Mouse (Mus musculus): ENCODE results near the gene Dse. TPM values are rescaled to one million over a fixed set of nuclear protein-coding genes. Genes with fewer than 3 reads are reported as not detected.

The Dse gene
- total RNA-seq, 2 experiments from 2014 or later = 1.1 TPM; not detected in 1

DNA sequence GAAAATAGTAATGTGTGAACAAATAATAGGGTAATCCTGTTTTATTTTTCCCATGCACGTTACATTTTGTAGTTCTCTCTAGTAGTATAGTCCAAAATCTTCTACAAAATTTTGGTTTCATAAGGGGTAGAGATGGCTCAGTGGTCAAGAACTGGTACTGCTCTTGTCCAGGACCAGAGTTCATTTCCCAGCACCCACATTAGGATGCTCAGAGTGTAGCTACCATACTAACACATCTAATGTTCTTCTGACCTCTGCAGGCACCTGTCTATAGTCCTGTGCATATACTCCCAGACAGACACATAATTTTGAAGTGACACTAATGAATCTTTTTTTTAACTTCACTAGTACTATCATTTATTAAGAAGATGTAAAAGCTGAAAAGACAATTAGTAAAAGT is 1.7 kb downstream of the Dse start:
- ATAC-seq (replicated peaks; ENCODE audit: poor library complexity, severe bottlenecking) = no peak

DNA sequence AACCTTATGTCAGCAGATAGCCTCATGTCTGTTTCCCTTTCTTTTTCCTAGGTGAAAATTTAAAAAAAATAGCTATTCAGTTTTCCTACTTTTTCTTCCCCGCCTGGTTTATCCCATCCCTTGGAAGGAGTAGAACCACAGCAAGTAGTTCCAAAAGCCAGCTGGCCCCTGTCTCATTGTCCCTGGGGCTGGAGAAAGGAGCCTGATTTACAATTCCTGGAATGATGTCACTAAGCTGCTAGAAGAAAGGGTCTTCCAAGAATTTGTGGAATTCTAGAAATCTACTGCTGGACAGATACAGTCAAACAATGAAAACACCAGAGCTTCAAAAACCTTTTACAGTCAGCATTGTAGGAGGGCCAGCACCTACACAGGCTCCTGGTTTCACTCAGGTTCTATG is 6.8 kb downstream of the Dse start:
- no peak for ATAC-seq (replicated peaks; ENCODE audit: poor library complexity, severe bottlenecking)

DNA sequence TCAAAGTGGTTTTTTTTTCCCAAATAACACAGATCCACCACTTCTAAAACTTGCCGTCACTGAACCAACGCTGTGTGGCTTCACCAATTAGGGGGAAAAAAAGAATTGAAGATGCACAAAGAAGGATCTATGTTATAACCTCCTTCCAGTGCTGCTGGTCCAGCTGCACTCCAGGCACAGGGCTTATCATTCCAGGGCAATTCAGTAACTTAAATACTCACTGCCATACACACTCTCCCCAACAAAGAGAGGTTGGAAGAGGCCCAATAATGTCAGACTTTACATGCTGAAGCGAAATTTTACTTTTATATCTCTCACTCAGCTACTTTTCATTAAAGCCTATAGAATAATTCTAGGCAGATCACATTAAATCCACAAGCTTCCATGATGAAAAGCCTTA is 8.9 kb downstream of the Dse start:
- ATAC-seq (replicated peaks; ENCODE audit: poor library complexity, severe bottlenecking) = no peak

DNA sequence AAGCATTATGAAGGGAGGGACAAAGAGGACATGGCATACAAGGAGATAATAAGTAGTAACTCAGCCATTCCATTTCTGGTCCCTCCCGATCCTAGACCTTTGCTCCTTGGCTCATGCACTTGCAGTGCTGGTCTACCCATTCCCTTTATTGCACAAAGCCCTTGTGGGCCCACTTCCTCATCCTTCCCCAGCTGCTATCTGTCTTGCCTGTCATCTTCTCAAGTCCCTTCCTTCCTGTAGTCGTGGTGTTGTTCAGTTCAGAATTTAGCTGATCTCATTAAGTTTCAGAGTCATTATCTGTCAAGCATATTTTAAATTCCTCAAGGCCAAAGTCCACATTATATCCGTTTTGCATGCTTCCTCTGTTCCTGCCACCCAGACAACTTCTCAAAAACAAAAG is 9.5 kb downstream of the Dse start:
- ATAC-seq (replicated peaks; ENCODE audit: poor library complexity, severe bottlenecking) = peak; percentile 91

DNA sequence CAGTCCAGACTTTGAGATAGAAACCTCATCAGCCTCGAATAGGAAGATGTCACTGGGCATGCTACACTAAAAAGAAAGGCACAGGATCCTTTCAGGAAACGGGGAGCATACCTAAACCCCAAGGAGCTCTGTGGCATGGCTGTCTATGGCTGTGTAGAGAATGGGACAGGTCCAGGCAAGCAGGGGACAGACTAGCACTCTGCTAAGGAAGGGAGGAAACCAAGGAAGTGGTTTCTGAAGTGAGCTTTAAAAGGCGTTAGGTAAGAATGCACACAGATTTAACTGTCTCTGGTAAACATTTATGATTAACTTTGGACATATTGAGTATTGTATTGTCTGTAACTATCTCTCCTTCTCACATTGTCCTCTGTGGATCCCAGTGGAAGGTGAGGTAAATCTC is 10.2 kb downstream of the Dse start:
- peak; percentile 30 for ATAC-seq (replicated peaks; ENCODE audit: poor library complexity, severe bottlenecking)

DNA sequence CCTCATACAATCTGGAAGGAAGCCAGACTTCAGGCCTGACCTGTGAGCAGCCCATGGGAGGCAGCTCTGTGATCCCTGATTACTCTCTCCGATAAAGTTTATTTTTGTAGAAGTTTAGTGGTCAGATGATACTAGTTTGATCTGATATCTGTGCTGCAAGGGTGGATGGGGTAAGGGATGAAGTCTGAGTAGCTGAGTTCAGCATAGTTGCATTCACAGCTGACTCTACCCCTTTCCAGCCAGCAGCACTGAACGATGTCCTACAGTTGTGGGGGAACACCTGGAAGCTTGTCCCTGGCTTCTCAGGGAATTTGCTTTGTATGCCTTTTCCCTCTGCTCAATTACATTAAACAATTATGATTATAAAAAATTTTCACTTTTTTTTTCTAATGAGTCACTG is 12.6 kb downstream of the Dse start:
- peak; percentile 4; the same call in 1 of the 2 replicates for ATAC-seq (replicated peaks; ENCODE audit: poor library complexity, severe bottlenecking)

DNA sequence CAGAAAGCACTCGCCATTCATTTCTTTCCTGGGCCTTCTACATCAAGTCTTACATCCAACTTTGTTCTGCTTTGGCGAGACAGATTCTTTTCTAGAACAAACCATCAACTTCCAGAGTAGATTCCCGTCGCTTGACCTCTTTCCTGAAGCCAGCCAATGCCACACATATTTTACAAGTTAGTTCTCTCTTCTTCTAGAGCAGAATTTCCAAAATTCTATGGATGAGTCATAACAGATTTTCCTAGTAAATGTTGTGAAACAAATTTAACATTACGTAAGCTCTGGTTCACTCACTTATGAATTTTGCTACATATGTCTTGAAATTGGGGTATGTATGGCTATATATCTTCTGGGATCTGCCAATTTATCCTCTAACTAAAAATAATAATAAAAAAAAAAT is 13.0 kb downstream of the Dse start:
- ATAC-seq (replicated peaks; ENCODE audit: poor library complexity, severe bottlenecking) = peak; percentile 28

DNA sequence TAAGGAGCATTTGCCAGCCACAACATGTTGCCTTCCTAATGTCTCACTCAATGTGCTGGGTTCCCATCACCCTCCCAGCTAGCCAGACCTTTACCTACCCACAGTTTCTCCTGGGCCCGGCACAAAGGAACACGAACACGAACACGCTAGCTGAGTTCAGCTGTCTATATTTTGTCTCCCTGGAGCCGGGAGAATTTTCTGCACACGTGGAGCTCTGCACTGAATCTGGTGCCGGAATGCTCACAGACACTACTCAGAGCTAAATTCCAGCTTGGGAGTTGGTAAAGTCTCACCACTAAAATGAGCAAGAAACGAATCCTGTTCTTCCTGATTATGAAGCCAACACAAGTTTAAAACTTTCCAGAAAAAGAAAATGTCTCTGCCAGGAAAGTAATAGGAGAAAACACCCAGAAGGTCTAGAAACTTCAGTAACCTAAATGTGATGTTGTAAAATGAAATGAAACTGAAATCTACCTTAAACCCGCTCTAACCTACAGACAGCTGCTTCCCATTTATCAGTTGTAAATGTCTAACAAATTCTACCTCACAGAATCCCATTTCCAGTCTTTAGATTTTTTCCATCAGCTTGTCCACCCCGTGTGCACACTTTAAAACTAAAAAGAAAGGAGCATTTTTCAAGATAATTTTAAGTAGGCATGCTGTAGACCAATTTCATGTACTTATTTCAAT is 20.8 kb downstream of the Dse start:
- no peak for ATAC-seq (replicated peaks; ENCODE audit: poor library complexity, severe bottlenecking)

DNA sequence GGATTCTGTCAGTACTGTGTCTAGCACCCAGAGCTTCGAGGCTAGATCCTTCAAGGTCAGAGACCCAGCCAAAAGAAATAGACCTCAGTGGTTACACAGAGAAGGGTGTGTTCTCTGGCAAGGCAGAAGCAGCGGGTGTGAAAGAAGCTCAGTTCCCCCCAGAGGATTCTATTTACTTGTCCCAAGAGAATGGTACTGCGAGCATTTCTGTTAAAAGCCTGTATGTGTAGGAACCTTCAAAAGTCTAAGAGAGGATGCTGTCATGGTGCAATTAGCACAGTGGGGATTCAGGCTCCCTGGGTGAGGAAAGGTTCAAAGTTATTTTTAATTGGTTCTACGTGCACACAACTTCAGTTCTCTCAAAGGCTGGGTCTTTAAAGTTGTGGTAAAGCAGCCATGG is 22.0 kb downstream of the Dse start:
- ATAC-seq (replicated peaks; ENCODE audit: poor library complexity, severe bottlenecking) = no peak

DNA sequence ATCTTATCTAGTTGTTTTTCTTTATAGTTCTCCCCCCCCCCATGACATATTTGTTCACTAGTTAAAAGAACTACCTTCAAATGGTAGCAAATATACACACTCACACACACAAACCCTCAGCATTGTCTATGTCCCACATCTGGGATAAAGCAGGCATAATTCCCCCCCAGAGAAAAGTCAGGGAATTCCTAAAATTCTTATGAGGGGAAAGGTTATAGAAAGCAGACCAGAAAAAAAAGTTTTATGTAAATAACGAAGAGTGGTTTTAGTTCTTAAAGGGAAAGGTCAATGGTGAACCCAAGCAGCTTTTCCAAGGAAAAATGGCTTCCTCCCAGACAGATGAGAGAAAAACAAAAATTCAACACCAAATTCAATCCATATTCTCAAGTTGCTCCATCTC is 22.6 kb downstream of the Dse start:
- no peak for ATAC-seq (replicated peaks; ENCODE audit: poor library complexity, severe bottlenecking)

DNA sequence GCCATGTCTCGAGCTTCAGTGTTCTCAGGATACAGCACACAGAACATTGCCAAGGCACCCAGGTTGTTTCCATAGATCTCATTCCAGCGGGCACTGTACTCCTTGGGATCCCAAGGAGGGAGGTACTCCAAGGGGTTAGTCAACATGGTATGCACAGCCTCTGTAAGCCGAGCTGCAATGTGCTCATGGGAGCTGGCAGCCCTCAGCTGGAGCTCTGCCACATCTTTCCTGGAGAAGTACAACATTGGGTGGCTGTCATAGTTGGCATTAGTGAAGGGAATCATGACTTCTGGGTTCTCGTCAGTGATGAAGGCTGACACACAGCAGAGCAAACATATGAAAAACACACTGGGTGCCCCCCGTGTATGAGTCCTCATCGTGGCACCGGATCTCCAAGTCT is 23.8 kb downstream of the Dse start:
- no peak for ATAC-seq (replicated peaks; ENCODE audit: poor library complexity, severe bottlenecking)

DNA sequence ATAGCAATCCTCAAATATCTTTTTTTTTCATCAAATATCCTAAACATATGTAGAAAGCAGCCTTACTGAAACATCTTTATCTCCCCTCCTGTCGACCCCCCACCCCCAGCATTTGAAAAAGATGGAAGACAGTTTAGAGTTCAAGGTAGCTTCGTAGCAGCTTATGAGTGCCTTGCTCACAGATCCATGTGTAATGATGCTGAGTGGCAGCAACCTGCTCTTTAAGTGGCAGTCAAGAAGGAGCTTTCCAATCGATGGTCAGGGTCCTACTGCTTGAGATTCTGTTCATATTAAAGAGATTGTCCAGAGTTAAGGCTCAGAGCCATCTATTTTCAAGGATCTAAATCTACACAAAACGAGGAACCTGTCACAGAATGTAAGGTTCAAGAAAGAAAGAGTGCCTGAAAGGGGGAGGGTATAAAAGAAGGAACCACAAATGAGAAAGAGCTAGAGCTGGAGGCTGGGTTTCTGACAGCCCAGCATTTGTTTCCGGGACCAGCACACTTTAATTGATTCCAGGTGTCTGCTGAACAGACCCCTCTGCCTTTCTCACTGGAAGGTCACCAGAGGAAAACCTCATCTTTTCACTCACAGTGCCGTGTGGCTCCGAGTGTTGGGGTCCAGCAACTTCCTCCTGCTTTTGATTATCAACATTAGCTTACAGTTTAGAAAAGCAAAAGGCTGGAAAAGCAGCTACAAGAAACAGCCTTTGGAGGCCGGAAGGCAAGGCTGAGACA is 31.5 kb downstream of the Dse start:
- peak; percentile 17; the same call in 1 of the 2 replicates for ATAC-seq (replicated peaks; ENCODE audit: poor library complexity, severe bottlenecking)

DNA sequence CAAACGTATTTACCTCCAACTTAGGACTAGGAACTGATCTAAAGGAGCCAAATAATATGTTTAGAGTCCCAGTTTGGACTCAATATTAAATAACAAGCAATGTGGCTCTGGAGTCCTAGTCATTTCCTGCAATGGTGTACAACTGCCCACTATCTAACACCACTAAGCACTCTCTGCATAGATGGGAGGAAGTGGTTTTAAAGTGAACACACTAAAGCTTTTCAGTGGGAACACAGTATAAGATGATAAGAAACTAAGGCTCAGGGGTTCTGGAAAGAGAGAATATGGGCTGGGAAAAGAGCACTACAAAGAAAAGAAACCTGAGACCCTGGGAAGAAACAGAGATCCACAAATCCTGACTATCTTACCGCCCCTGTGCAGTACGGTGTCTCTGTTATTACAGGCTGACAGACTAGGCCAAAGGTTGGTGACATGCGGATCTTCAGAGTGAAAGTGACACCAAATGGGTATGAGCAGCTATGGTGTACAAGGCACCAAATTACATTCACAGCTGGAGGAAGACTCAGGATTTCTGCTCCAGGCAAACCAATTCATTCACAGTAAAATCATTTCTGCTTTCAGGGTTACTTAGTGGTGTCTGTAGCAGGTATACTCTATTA is 34.7 kb downstream of the Dse start:
- peak; percentile 52 for ATAC-seq (replicated peaks; ENCODE audit: poor library complexity, severe bottlenecking)

DNA sequence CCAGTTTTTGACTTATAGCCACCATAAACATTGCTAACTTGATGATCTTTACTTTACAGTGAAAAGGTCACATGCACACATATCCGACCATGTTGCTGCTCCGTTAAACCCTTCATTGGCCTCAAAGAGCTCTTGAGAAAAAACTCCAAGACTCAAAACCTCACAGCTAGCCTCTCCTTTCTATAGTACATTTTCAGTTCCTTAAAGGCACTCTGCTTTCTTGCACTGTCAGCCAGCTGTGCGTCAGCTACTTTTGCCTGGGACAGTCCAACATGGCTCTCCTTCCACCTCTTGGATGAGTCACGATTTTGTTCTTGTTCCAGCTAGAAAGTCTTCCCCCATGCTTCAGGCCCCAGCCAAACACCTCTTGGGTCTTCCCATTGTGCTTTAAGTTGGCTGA is 35.9 kb downstream of the Dse start:
- peak; percentile 90 for ATAC-seq (replicated peaks; ENCODE audit: poor library complexity, severe bottlenecking)

DNA sequence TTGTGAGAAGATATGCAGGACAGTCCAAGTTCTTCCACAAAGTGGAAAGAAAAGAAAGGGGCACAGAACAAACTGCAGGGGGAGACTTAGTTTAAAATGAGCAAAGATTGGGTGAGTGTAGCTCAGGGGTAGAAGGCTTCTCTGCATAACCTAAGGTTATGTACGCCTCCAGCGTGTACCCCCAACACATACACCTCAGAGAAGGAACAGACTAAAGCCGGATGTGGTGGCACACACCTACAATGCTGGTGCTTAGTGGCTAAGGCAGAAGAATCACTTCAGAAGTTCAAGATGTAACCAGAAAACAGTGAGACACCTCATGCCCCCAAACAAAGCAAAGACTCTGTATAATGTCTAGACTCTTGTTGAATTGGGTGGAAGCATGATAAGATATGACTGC is 36.3 kb downstream of the Dse start:
- no peak for ATAC-seq (replicated peaks; ENCODE audit: poor library complexity, severe bottlenecking)

DNA sequence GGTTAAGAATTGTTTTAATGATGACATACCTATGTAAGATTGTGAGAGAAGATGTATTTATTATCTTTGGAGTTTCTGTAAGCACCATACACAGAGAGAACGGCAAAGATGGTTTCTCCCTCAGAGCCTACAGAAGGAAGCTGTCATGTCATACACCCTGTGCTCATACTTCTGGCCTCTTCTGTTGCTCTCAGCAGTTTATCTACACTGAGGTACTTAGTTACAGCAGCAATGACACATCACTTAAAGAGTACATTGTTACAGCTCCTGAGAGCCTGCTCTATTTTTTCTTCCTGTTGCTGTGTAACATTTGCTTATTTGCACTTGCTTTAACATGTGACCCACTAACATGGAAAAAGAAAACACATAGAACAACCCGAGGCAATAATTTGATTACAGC is 40.5 kb downstream of the Dse start:
- ATAC-seq (replicated peaks; ENCODE audit: poor library complexity, severe bottlenecking) = no peak

DNA sequence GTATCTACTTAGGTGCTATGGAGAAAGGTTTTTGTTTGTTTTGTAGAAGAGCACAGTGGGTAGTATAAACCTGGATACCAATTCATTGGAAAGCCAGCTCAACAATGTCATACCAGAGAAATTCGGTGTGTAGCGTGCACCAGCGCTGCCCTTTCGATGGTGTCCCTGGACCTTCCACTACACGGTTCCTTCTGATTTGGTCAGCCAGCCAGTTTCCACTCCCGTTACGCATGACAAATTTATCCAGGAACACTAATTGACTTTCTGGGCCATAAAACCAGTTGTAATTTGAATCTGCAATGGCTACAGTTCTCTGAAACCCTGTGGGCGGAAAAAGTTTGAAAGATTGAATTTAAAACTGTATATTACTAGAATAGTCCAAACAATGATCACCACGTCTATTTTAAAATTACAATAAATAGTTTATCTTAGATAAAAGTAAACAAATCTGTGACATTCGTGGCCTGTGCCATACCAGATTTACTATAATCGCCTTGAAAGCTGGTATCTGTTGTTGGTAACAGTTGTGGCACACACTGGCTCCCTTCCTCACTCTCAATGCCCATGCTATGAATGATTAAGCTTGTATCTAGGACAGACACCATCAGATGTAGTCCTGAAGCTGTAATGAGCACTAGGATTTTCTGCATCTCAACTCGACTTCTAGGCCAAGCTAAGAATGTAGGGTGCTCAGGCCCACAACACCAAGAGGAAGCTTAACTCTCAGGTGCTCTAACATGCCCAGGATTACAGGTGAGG is 51.5 kb downstream of the Dse start:
- no peak for ATAC-seq (replicated peaks; ENCODE audit: poor library complexity, severe bottlenecking)

DNA sequence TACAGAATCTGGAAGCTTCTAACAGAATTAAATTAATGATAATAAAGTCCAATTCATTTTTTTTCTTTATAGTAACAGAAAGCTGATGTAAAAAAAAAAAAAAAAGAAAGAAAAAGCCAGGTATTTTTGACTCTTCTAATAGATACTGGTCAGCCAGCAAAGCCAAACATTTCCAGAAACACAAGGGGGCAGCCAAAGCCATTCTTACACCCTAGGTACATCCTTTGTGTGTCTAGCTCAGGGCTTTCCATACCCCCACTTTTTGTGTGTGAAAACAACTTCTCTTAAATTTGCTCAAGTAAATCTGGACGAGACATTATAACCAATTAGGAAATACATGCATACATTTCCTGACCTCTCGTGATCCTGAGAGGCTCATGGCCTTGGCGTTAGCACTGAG is 55.7 kb downstream of the Dse start:
- ATAC-seq (replicated peaks; ENCODE audit: poor library complexity, severe bottlenecking) = peak; percentile 58

DNA sequence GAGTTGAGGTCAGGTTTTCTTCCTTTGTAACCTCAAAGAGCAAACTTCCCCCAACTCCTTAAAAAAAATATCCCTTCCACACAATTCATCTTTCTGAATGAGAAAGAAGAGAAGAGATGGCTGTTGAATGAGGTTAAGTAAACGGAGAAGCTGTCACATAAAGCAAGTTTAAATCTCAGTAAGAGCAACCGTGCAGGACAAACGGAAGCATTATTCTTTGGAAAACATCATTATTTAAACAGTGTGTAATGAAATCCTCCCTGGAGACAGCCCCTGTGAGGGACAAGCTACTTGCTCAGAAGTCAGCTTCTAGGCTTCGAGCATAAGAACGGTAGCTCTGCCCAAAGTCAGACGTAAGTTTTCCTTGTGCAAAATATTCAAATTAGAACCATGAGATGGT is 57.1 kb downstream of the Dse start:
- ATAC-seq (replicated peaks; ENCODE audit: poor library complexity, severe bottlenecking) = no peak

DNA sequence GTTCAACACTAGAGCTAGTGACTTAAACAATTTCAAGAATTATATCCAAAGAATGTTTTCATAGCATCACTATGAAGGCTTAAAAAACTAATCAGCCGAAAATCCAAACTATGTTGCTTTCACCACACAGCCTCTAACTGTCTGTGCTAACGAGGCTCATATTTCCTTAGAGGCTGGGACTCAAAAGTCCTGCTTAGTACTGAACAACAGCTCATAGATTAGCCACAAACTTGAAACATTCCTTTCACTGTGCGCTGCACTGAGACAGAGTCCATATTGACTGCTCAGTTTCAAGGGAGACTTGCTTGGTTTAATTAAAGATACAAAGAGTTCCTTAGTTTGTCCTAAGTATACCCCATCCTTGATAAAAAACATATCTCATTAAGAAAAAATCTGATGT is 57.7 kb downstream of the Dse start:
- ATAC-seq (replicated peaks; ENCODE audit: poor library complexity, severe bottlenecking) = no peak

DNA sequence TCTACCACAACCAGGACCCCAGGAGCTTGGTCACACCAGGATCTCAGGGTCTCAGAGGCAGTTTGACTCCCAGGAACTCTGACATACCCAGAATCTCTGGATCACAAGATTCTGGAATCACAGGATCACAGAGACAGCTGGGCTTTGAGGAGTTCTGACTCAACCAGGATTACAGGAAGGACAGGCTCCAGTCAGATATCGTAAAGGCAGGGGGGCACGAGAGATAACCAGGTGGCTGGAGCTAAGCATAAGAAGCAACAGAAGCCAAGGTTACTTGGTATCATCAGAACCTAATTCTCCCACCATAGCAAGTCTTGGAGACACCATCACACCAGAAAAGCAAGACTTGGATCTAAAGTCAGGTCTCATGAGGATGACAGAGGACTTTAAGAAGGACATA is 65.8 kb downstream of the Dse start:
- no peak for ATAC-seq (replicated peaks; ENCODE audit: poor library complexity, severe bottlenecking)

All from granulocyte monocyte progenitor cell, adult 5-6 weeks (primary cell).